Mouse (Mus musculus) heart, embryonic 14.5 days (tissue): ENCODE results near the gene Hist2h3b. TPM values are rescaled to one million over a fixed set of nuclear protein-coding genes. Genes with fewer than 3 reads are reported as not detected.

Experiments used
- ATAC-seq: fragments of 200-750 bp; cut with Nextera tagmentation; 2 replicates; pipeline ENCODE4 v1.8.0; 2017; ENCODE audit warnings: low read depth, moderate TSS enrichment; ENCODE audit not compliant: insufficient number of reproducible peaks, insufficient read depth, low FRiP score
- H3K27ac ChIP-seq, 2 experiments: fragments of 200-500 bp in 1 of 2; fragments of 300-500 bp in 1 of 2; sonication (generic) in 1 of 2; replicated peaks in 1 of 2; 2 replicates each; pipeline ENCODE4 v1.5.1; 2012 to 2014; ENCODE audit warnings: low read depth in 2 of 2, low read length in 2 of 2, control low read depth in 1 of 2, mild to moderate bottlenecking in 1 of 2, mixed read lengths in 1 of 2; ENCODE audit not compliant: control insufficient read depth in 1 of 2, insufficient read depth in 1 of 2
- H3K27me3 ChIP-seq: fragments of 300-500 bp; sonication (generic); 2 replicates; pipeline ENCODE4 v1.6.1; 2014; ENCODE audit warnings: mild to moderate bottlenecking, low read length, control low read depth; ENCODE audit not compliant: control insufficient read depth, insufficient read depth
- H3K36me3 ChIP-seq: fragments of 300-500 bp; sonication (generic); 2 replicates; pipeline ENCODE4 v1.6.1; 2014; ENCODE audit warnings: mild to moderate bottlenecking, control low read depth, low read length, mixed read lengths; ENCODE audit not compliant: control insufficient read depth, insufficient read depth
- H3K4me1 ChIP-seq, 2 experiments: fragments of 200-500 bp in 1 of 2; fragments of 300-500 bp in 1 of 2; sonication (generic) in 1 of 2; 2 replicates each; pipeline ENCODE4 v1.6.1; 2012 to 2014; ENCODE audit warnings: low read length in 2 of 2, control low read depth in 1 of 2, mixed read lengths in 1 of 2; ENCODE audit not compliant: control insufficient read depth in 2 of 2, insufficient read depth in 2 of 2
- H3K4me2 ChIP-seq: fragments of 300-500 bp; sonication (generic); 2 replicates; pipeline ENCODE4 v1.6.1; 2014; ENCODE audit warnings: mild to moderate bottlenecking, low read length
- H3K4me3 ChIP-seq, 2 experiments: fragments of 200-500 bp in 1 of 2; fragments of 300-500 bp in 1 of 2; sonication (generic) in 1 of 2; 2 replicates each; pipeline ENCODE4 v1.5.1; 2012 to 2014; ENCODE audit warnings: low read length in 2 of 2, mild to moderate bottlenecking in 2 of 2, control low read depth in 1 of 2, low read depth in 1 of 2, moderate library complexity in 1 of 2; ENCODE audit not compliant: control insufficient read depth in 1 of 2, insufficient read depth in 1 of 2
- H3K9ac ChIP-seq: fragments of 300-500 bp; sonication (generic); 2 replicates; pipeline ENCODE4 v1.6.1; 2014; ENCODE audit warnings: mild to moderate bottlenecking, low read length
- H3K9me3 ChIP-seq: fragments of 300-500 bp; sonication (generic); 2 replicates; pipeline ENCODE4 v1.6.1; 2016; ENCODE audit warnings: low read length, control low read depth; ENCODE audit not compliant: control insufficient read depth
- WGBS: fragments of 180-500 bp; shearing (Covaris S2); extraction: QIAGEN DNeasy Blood & Tissue Kit; methylation state at CpG from one replicate; pipeline ENCODE4 v1.1.7; 2014; 5-methylcytosine and 5-hydroxymethylcytosine counted together
- polyA plus RNA-seq: library from polyadenylated mRNA; unstranded; fragments of >200 nt; fragmentation: Nextera tagmentation; extraction: Ambion mirVana; gene quantifications from 2 replicates; pipeline ENCODE4 v1.2.1, GENCODE M21; 2014

Hist2h3b gene
- polyA plus RNA-seq, 1 experiment from 2014 or later = 32.0 TPM

DNA sequence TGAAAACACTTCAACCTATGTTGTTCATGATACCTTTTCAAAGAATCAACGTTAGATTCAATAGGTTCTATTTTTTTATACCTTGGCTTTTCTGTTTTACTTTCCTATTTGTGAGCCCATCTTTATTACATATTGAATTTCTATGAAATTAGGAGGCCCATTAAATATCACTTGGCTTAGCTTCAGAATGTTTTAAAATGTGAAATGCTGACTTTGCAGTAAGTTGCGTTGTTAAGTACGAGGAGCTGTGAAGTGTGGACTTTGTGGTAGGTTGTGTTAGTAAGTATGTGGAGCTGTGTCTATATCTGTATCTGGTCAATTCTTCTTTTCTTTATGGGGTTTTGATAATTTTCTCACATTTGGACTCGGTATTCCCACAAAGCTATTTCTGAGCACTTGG lies 29.9 kb downstream of the Hist2h3b start:
- no peaks in the 10 kb centered on the region for H3K9me3 ChIP-seq
- no peak overlapping the region for H3K4me2 ChIP-seq
- H3K4me1 ChIP-seq = no peaks in the 10 kb centered on the region
- ATAC-seq = no peak
- H3K27ac ChIP-seq = no peak overlapping the region
- WGBS = 90% methylated on average over 4 of the region's 4 CpGs
- H3K27me3 ChIP-seq = no peaks in the 10 kb centered on the region
- no peak overlapping the region for H3K4me3 ChIP-seq
- no peak overlapping the region for H3K9ac ChIP-seq
- H3K36me3 ChIP-seq = no peaks in the 10 kb centered on the region

DNA sequence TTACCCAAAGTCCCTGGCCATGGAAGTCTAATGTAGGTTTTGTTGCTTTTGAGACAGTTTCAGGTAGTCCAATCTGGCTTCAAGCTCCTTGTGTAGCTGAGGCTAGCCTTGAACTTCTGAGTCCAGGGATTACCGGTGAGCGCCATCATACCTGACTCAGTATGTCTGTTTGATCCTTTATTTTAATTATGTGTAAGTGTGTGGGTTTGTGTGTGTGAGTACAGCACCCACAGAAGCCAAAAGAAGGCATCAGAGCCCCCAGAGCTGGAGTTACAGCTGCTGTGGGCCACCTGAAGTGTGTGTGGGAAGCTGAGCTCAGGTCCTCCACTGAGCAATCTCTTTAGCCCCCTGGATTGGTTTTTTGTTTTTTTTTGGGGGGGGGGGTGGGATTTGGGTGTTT lies 31.1 kb downstream of the Hist2h3b start:
- no peaks in the 10 kb centered on the region for H3K36me3 ChIP-seq
- no peaks in the 10 kb centered on the region for H3K4me1 ChIP-seq
- no peak overlapping the region for H3K4me3 ChIP-seq
- no peak for ATAC-seq
- H3K27ac ChIP-seq = no peak overlapping the region
- H3K9ac ChIP-seq = no peak overlapping the region
- no peak overlapping the region for H3K4me2 ChIP-seq
- no peaks in the 10 kb centered on the region for H3K27me3 ChIP-seq
- H3K9me3 ChIP-seq = no peaks in the 10 kb centered on the region
- 100% methylated on average over 2 of the region's 2 CpGs for WGBS

DNA sequence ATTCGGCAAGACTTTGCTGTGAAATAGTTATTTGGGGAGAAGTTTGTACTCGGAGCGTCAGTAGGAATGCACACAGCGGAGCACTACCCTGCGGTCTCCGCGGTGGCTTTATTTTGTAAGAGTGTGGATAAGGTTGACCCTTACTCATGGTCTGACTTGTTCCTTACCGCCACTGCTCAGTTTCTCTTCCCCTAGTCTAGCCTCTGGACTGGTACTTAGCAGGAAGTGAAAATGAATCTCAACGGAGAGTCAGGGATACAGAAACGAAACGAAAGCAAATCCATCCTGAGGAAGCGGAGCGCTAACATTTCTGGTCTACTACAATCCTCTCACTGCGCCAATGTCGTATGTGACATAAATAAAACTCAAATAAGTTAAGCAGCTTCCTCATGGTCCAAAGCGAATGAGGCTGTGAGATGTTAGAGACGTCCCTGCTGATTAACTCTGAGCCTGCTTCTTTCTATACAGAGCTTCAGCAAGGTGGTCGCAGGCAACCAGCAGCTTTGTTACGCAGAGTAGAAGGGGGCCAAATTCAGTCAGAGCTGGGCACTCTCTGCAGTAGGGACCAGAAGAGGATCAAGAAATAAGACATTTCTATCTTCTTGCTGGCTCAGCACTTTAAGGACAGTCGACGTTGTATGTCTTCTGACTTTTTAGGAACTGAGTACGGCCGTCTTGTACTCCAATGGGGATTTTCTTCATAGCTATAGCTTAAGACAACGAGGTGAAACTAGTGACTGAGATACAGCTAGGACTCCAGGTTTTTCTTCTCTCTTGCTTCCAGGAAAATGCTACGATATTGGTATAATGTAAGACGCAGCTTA lies 32.5 kb downstream of the Hist2h3b start:
- Histone ChIP-seq H3K4me3 (peak overlapping the region; percentile 34 to 36), H3K4me1 (no peaks in the 10 kb centered on the region), H3K27me3 (no peaks in the 10 kb centered on the region), H3K9me3 (no peaks in the 10 kb centered on the region), H3K9ac (peak overlapping the region; percentile 27; the same call in 1 of the 2 replicates), H3K4me2 (peak overlapping the region; percentile 59), H3K36me3 (no peaks in the 10 kb centered on the region), H3K27ac (no peak overlapping the region)
- no peak for ATAC-seq
- 61% methylated on average over 26 of the region's 26 CpGs for WGBS

DNA sequence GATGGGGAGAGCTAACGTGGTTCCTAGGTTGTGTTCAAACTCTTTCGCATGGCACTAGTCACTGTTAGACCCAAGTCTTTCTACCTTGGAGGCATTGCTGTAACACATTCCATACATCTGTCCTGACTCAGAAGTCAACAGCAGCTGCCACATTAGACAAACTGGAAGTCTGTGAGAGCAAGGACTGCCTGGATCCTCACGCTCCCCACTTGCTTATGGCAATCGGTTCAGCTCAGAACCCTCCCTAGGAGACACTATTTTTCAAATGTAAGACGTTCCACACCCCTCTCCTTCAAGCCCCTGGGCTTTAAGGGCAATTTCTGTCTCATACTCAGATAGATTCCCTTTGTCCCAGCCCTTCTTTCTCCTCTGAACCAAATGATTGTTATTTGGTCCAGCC lies 33.6 kb downstream of the Hist2h3b start:
- Histone ChIP-seq H3K4me1 (no peaks in the 10 kb centered on the region), H3K27me3 (no peaks in the 10 kb centered on the region), H3K9ac (no peak overlapping the region), H3K36me3 (no peaks in the 10 kb centered on the region), H3K27ac (no peak overlapping the region), H3K4me3 (no peak overlapping the region), H3K4me2 (no peak overlapping the region), H3K9me3 (no peaks in the 10 kb centered on the region)
- ATAC-seq = no peak
- WGBS = 80% methylated on average over 5 of the region's 5 CpGs

DNA sequence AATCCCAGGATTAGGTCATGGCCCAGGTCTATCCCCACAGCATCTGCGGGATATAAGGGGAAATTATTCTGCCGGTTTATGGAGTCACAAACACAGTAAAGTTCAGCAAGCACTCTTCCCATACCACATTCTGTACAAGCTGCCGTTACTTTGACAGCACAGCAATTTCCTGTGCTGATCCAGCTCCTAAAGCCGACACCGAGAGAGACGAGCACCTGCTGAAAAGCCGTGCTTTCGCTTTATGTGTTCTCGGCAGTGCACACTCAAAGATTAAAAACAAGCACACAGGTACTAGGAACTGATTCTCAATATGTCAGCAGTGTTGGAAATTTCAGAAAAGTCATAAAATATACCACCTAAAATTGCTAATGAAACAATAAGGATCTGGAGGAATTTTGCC lies 38.1 kb downstream of the Hist2h3b start:
- H3K4me3 ChIP-seq = no peak overlapping the region
- no peaks in the 10 kb centered on the region for H3K4me1 ChIP-seq
- no peak for ATAC-seq
- no peak overlapping the region for H3K4me2 ChIP-seq
- no peak overlapping the region for H3K27ac ChIP-seq
- H3K9ac ChIP-seq = no peak overlapping the region
- 78% methylated on average over 9 of the region's 9 CpGs for WGBS
- H3K27me3 ChIP-seq = no peaks in the 10 kb centered on the region
- no peaks in the 10 kb centered on the region for H3K9me3 ChIP-seq
- H3K36me3 ChIP-seq = no peaks in the 10 kb centered on the region

DNA sequence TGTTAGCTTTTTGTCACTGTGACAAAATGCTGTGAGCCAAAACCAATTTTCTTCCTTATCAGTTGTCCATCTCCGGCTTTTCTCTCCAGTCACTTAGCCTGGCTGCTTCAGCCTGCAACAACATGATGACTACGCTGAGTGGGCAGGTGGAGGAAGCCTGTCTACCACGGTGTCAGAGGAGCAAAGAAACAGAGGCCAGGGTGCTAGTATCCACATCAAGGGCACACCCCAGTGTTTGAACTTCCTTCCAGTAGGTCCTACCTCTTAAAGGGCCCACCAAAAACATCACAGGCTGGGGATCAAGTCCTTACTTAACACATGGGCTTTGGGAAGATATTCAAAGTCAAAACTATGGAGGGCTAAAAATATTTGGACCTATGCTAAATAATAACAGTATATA lies 41.0 kb downstream of the Hist2h3b start:
- ATAC-seq = no peak
- H3K27me3 ChIP-seq = no peaks in the 10 kb centered on the region
- H3K9ac ChIP-seq = no peak overlapping the region

DNA sequence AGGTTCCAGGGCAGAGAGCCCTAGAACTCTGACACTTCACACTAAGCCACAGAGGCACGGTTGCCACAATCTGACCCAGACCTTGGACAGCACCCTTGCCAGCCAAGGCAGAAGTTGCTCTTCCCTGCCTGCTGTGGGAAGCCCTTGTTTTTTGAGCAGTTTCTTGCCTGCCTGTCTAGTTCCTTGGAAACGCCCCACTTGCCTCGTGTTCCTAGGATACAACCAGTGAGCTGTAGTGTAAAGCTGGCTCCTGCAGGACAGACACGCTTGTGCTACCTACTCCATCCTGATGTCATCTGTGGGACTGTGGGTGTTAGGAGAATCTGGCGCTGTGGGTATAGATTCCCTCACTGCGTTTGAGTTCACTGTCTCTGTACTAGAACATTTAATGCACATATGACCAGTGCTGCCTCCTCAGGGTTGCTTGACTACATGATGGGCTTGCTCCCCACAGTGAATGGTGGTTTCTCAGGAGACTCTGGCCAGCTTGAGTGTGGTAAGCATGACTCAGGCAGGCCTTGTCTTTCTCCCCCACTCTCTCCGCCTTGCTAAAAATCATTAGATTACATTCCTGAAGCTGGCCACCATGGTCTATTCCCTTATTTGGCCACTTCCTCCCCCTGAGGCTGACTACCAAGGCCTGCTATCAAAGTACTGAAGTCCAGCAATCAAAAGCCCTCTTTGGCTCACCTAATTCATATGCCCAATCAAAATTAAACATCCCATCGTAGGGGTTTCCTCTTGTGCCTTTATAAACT lies 44.1 kb downstream of the Hist2h3b start:
- H3K27me3 ChIP-seq = no peaks in the 10 kb centered on the region
- H3K27ac ChIP-seq = no peak overlapping the region
- 51% methylated on average over 8 of the region's 8 CpGs for WGBS
- H3K9ac ChIP-seq = no peak overlapping the region
- H3K4me3 ChIP-seq = no peak overlapping the region
- no peaks in the 10 kb centered on the region for H3K4me1 ChIP-seq
- no peak overlapping the region for H3K4me2 ChIP-seq
- no peaks in the 10 kb centered on the region for H3K36me3 ChIP-seq
- no peak for ATAC-seq
- no peaks in the 10 kb centered on the region for H3K9me3 ChIP-seq

More for the DNA sequence above, 41.0 kb downstream of the Hist2h3b start:
- WGBS = 49% methylated on average over 3 of the region's 3 CpGs
- H3K27ac ChIP-seq = no peak overlapping the region
- H3K4me1 ChIP-seq = no peaks in the 10 kb centered on the region
- H3K9me3 ChIP-seq = no peaks in the 10 kb centered on the region
- no peaks in the 10 kb centered on the region for H3K36me3 ChIP-seq
- H3K4me3 ChIP-seq = no peak overlapping the region
- H3K4me2 ChIP-seq = no peak overlapping the region
